Mouse (Mus musculus) brain, embryonic 14.5 days (tissue): ENCODE data around the gene Slc26a8. TPM values are rescaled to one million over a fixed set of nuclear protein-coding genes. Genes with fewer than 3 reads are reported as not detected.

Source experiments
- DNase-seq: peaks from one replicate; pipeline ENCODE4 v3.0.0-alpha.2; 2011; ENCODE audit warnings: low read depth
- CTCF ChIP-seq: fragments of 200-500 bp; IDR thresholded peaks from 2 replicates; pipeline ENCODE4 v1.5.1; 2012; ENCODE audit warnings: inconsistent platforms, mild to moderate bottlenecking, moderate library complexity, borderline replicate concordance; ENCODE audit not compliant: insufficient read depth, insufficient read length; ENCODE audit errors: extremely low read depth
- POLR2A ChIP-seq: fragments of 200-500 bp; IDR thresholded peaks from 2 replicates; pipeline ENCODE4 v1.6.1; 2012; ENCODE audit warnings: mild to moderate bottlenecking, inconsistent platforms, borderline replicate concordance; ENCODE audit not compliant: poor library complexity, insufficient read depth, insufficient read length, severe bottlenecking; ENCODE audit errors: extremely low read depth
- polyA plus RNA-seq: library from polyadenylated mRNA; depleted of rRNA; stranded (reverse); fragments of >200 nt; gene quantifications from 2 replicates; pipeline ENCODE4 v1.2.3, GENCODE M21; 2012

The Slc26a8 gene
- polyA plus RNA-seq, 1 experiment, result 3.2 TPM

DNA sequence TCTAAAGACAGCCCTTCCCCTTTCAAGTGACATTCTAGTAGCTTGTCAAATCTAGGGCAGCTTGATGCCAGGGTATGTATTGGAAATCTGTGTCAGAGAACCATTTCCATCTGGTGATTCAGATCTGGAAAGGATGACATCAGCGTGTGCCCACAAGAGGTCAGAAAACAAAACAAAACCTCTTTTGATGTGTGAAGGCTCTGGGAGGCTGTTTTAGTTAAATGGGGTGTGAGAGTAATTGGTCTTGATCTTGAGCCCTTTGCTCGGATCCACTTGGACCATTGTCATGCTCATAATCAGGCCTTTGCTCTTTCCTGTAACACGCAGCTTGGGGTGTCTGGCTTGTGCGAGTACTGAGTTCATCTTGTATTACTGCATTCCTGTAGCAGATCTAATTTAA, 8.2 kb upstream of the Slc26a8 start:
- TF ChIP-seq POLR2A, result no peak
- no peak for TF ChIP-seq CTCF
- DNase-seq, result peak; percentile 32

DNA sequence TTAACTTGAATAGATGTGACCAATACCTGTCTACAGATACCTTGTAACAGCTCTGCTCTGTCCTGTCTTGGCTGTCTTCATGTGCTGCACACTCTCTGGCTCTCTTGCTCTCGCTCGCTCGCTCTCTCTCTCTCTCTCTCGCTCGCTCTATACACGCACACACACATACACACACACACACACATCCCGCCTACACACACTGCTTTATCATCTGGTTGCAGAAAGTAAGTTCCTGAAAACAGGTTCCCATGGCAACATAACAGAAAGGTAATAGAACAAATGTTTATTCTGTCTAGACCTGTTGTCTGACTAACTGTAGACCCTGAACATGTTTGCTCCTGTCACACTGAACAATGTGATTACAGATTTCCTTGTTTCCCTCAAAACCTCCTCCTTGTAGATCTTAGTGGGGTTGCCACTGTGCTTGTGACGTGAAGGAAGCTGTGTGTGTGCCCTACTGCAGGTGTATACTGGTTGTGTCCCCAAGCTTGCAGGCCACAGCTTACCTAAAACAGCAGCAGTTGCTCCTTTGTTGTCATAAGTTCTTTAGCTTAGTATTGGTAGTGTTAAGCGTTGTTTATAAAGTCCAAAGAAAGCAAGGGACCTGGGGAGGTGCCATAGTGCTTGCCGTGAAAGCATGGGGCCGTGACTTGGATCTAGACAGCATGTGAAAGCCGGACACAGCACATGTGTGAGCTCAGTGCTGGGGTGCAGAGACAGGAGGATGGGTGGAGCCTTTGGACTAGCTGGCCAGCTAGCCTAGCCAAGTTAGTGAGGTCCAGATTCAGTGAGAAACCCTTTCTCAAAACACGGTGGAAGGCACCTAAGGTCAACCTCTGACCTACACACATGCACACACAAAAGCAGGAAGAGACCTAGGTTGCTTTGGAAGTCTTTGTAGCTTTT, 7.5 kb upstream of the Slc26a8 start:
- TF ChIP-seq POLR2A (no peak), CTCF (no peak)
- DNase-seq, result peak; percentile 44

DNA sequence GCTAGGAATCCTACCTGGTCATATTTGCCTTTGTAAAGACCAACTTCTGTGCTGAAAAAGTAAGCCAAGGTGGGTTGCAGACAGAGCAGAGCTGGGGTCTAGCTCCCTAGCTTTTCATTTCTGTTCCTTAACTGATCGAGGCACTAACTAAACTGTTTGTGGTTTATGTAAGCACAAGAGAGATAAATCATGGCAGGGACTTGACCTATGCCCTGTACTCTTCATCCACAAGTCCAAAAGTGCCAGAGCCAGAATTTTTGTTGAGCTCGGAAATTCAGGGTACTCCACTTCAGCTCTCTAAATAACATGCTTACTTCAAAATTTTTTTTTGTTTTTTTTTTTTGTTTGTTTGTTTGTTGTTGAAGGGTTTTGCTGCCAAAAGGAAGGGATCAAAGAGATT, 6.6 kb upstream of the Slc26a8 start:
- TF ChIP-seq CTCF (no peak), POLR2A (no peak)
- DNase-seq, result no peak

DNA sequence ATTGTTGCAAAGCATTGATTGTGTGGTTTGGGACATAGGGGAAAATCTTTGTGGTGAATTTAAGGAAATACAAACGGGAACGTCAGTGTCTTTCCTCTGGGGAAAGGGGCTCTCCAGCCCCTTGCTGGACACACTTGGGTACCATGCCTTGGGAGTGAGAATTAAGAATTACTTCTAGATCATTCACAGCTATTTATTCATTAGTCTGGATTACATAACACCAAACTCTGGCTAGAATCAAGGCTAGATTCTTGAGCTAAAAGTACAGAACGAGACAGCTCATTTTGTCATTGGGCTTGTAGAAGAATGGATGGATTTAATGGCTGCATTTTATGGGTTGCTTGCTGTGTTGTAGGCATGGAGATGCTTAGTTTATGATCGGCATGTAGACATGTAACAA, 4.8 kb upstream of the Slc26a8 start:
- TF ChIP-seq POLR2A (no peak), CTCF (no peak)

DNA sequence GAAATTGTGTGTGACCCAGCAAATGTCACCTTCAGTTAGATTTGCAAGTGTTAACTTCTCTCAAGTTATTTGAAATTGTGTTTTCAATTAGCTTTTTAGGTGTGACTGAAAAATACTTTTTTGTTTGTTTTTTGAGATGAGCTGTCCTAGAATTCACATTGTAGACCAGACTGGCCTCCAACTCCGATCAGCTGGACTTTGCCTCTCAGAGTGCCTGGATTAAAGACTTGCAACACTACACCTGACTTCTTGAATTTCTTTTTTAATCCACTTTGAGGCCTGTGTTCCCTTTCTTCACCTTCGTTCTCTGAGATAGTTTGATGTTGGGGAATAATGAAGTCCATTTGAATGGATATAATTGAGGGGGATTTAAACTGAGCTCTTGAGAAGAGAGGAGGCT, 4.0 kb upstream of the Slc26a8 start:
- DNase-seq, result no peak
- TF ChIP-seq CTCF (no peak), POLR2A (no peak)

More for the DNA sequence above, 4.8 kb upstream of the Slc26a8 start:
- no peak for DNase-seq

DNA sequence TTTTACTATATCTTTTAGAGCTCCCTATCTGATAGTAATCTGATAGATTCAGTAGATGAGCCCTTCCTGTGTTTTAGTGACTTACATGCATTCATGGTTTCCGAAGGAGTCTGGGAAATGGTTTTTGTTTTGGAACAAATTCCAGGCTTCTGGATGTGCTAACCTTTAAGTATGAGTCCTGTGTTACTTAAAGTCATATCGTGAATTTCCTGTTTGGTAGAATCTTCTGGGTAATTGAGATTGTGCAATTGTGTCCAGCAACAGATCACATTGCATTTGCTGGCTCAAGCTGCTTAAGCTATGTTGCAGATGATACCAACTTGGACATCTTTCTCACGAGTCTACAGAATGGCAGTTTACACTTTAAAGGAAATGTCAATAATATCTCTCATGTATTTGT, 3.1 kb upstream of the Slc26a8 start:
- DNase-seq, result no peak
- no peak for TF ChIP-seq CTCF
- TF ChIP-seq POLR2A, result no peak

DNA sequence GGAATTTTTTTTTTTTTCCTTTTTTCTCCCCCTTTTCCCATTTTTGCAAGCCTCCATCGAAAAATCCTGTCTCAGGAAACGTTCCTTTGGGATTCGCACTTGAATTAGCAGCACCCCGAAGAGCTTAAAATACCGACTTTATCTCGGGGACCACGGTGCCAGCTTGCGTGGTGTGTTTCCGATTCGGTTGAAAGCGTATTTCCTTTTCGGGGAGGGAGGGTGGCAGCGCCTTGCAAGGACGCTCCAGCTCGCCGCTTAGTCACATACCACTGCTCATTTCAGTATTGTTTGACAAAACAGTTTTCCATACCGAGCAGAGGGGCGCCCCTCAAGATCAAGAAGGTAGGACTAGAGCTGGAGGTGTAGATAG, 2.3 kb upstream of the Slc26a8 start:
- peak; percentile 72 for DNase-seq
- TF ChIP-seq CTCF (no peak), POLR2A (no peak)

DNA sequence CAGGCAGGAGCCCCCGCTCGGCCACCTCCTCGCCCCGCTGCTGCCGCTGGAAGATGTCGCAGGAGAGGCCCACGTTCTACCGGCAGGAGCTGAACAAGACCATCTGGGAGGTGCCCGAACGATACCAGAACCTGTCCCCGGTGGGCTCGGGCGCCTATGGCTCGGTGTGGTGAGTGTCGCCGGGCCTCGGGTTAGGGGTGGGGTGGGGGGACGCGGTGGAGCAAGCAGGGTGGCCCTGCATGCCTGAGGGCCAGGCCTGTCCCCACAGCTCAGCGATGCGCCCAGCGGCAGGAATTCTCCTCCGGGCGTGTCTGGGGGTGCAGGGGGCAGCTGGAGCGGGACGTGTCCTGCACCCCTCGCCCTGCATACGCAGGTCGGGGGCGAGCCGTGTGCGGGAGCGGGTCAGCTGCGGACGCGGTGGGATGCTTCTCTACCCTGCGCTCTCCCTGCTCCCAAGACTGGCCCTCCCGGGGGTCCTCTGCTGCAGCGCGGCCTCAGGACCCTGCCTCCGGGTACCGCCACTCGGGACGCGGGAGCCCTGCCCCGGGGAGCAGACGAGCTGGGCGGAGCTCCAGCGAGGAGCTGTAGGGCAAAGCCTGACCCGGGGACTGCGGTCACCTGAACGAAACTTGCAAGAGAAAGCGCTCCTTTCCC, 1.8 kb upstream of the Slc26a8 start:
- TF ChIP-seq POLR2A (no peak), CTCF (no peak)
- DNase-seq, result peak; percentile 55

DNA sequence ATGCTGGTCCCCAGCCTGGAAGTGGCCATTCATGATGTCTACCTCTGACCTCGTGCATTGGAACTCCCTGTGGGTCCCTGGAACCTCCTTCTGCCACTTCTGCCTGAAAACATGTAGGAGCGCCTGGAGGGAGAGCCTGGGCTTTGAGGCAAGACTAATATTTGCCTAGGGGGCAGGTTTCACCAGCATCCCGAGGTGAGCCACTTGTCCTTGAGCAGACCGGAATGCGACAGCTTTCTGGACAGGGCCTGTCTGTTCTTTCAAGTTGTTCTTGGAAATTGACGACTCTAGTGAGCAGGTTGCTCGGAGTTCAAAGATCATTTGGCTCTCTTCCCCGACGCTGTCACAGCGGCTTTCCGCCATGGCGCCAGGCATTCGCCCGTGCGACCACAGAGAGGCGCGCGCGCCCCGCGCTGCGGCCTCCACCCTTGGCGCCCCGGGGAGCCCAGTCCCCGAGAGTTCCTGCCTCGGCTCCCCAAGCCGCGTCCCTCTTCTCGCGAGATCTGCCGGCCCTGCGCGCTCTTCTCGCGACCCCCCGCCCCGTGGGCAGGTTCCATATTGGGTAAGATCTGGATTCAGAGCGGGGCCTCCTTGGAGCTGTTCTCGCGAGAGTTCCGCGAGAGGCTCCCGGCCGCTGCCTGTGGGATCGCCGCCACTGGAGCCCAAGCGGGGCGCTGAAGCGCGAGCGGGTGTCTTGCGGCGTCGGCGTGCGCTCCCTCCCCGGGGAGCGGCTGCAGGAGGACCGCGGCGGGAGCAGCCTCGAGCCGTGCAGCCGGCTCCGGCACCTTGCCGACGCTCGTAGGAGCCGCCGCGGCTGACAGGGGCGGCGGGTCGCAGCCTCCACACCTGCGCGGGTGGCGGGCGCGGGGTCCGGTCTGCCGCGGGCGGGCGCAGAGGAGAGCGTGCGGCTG, 998 bp upstream of the Slc26a8 start, which contains the start of gene Mapk14:
Mapk14 (plus strand) TSS at position 554 of the 911 bp plus-strand sequence.
- TF ChIP-seq CTCF (peak; percentile 65), POLR2A (peak; percentile 98)
- peak; percentile 99 for DNase-seq

DNA sequence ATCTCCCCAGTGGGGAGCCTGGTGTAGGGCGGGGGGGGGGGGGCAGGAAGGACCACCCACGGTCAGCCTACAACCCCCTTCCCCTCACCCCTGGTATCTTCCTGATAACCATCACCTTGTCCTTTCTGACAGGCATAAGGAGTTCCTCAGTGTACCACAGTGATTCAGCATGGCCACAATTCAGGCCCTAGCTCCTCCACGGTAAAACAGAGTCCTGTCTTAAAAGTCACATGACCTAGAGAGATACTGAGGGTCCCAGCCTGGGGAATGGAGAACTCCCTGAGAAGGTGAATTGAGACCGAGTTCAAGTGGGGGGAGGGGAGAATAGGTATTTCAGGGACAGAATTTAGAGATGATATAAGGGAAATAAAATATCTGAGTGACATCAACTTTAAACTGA, 2.7 kb downstream of the Slc26a8 start:
- TF ChIP-seq CTCF (no peak), POLR2A (no peak)
- DNase-seq, result no peak

DNA sequence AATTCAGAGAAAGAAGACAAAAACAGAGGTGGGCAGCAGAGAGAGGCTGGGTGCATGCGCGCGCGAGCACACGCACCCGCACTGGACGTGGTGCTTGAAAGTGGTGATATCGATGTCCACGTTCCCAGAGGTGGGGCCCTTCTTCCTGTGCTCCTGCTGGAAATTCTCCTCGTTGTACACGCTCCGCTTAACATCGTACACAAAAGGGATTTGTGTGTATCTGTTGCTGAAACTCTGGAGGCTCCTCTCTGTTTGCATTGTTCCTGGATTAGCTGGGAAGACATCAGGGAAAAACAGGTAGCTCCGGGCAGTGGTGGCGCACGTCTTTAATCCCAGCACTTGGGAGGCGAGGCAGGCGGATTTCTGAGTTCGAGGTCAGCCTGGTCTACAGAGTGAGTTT, 5.4 kb downstream of the Slc26a8 start:
- TF ChIP-seq POLR2A (no peak), CTCF (no peak)
- peak; percentile 25 for DNase-seq
